Mouse (Mus musculus) lung, postnatal 0 days (tissue): ENCODE measurements around the gene Stk4. TPM values are rescaled to one million over a fixed set of nuclear protein-coding genes. Genes with fewer than 3 reads are reported as not detected.
A peak's percentile ranks its signal among the peaks of the same experiment; 100 is the strongest.

Source experiments
- ATAC-seq: fragments of 200-750 bp; cut with Nextera tagmentation; 2 replicates; pipeline ENCODE4 v1.8.0; 2017; ENCODE audit warnings: moderate library complexity
- DNase-seq: peaks from one replicate; pipeline ENCODE4 v3.0.0-alpha.2; 2016; ENCODE audit warnings: low spot score
- H3K27ac ChIP-seq: fragments of 300-500 bp; sonication (generic); 2 replicates; pipeline ENCODE4 v1.5.1; 2014; ENCODE audit warnings: antibody characterized with exemption, mild to moderate bottlenecking, low read length, mixed read lengths
- H3K27me3 ChIP-seq: fragments of 300-500 bp; sonication (generic); replicated peaks from 2 replicates; pipeline ENCODE4 v1.6.1; 2014; ENCODE audit warnings: low read length, mixed read lengths; ENCODE audit not compliant: insufficient read depth
- H3K36me3 ChIP-seq: fragments of 300-500 bp; sonication (generic); 2 replicates; pipeline ENCODE4 v1.6.1; 2014; ENCODE audit warnings: low read length, mixed read lengths; ENCODE audit not compliant: insufficient read depth
- H3K4me1 ChIP-seq: fragments of 300-500 bp; sonication (generic); 2 replicates; pipeline ENCODE4 v1.6.1; 2014; ENCODE audit warnings: antibody characterized with exemption, low read depth, low read length, mixed read lengths; ENCODE audit not compliant: insufficient read depth
- H3K4me2 ChIP-seq: fragments of 300-500 bp; sonication (generic); replicated peaks from 2 replicates; pipeline ENCODE4 v1.6.1; 2014; ENCODE audit warnings: low read depth, mild to moderate bottlenecking, low read length, moderate library complexity, mixed read lengths
- H3K4me3 ChIP-seq: fragments of 300-500 bp; sonication (generic); 2 replicates; pipeline ENCODE4 v1.5.1; 2014; ENCODE audit warnings: low read depth, low read length
- H3K9ac ChIP-seq: fragments of 300-500 bp; sonication (generic); replicated peaks from 2 replicates; pipeline ENCODE4 v1.6.1; 2014; ENCODE audit warnings: low read depth, mild to moderate bottlenecking
- H3K9me3 ChIP-seq: fragments of 300-500 bp; sonication (generic); 2 replicates; pipeline ENCODE4 v1.6.1; 2016; ENCODE audit warnings: low read length, mixed read lengths
- CTCF ChIP-seq: IDR thresholded peaks from 2 replicates; pipeline ENCODE4 v1.5.1; 2016; ENCODE audit warnings: antibody characterized with exemption, mild to moderate bottlenecking
- EP300 ChIP-seq: IDR thresholded peaks from 2 replicates; pipeline ENCODE4 v1.6.1; 2016; ENCODE audit warnings: antibody characterized with exemption, mild to moderate bottlenecking, control low read depth
- WGBS: fragments of 180-500 bp; shearing (Covaris S2); extraction: QIAGEN DNeasy Blood & Tissue Kit; methylation state at CpG from one replicate; pipeline ENCODE4 v1.1.7; 2014; 5-methylcytosine and 5-hydroxymethylcytosine counted together
- polyA plus RNA-seq: library from polyadenylated mRNA; unstranded; fragments of >200 nt; fragmentation: Nextera tagmentation; extraction: Ambion mirVana; gene quantifications from 2 replicates; pipeline ENCODE4 v1.2.1, GENCODE M21; 2015

The Stk4 gene
- polyA plus RNA-seq, 1 experiment from 2014 or later, result 27.0 TPM

DNA sequence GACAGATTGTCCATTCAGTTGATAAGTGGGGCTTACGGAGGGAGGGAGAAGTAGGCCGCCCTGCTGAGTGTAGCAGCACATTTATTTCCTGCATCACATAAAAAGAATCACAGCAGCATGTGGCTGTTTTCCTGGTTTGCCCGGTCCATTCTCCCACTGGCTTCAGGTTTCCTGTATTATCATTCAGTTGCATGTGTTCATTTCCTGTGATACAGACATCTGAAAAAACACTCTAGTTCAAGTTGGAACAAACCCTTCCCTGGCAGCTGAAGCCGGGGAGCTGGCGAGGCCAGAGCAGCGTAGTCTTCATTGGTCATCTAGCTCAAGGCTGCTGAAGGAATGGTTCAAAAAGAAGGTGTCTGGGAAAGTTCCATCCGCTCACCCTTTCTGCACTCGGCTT, 41.4 kb downstream of the Stk4 start:
- no peak for DNase-seq
- H3K4me2 ChIP-seq, result no peak overlapping the region

DNA sequence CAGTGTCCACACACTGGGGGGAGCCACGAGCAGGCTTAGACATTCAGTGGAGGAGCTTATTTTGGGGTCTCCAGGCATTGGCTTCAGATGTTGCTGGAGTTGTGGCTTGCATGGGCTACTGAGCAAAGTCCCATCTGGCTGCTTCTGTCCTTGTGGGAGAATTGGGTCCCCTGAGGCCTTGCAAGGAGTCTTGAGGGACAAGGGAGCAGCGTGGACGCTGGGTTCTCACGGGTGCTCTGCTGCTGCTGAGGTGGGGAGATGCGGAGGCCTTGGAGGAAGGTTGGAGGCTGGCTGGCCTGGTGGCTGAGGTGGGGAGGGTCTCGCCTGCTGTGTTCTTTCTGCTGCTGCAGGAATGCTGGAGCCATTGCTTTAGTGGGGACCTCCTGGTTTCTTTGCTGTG, 43.9 kb downstream of the Stk4 start:
- Histone ChIP-seq H3K36me3 (peaks cover 8% of the 10 kb centered on the region; the same call in 1 of the 2 replicates), H3K4me2 (no peak overlapping the region), H3K9me3 (no peaks in the 10 kb centered on the region), H3K4me1 (no peaks in the 10 kb centered on the region), H3K9ac (no peak overlapping the region), H3K27me3 (no peaks in the 10 kb centered on the region), H3K4me3 (no peak overlapping the region), H3K27ac (no peak overlapping the region)
- no peak for ATAC-seq
- TF ChIP-seq CTCF, result no peak
- TF ChIP-seq EP300, result no peak
- WGBS, result 93% methylated on average over 6 of the region's 6 CpGs
- DNase-seq, result no peak

More for the DNA sequence above, 41.4 kb downstream of the Stk4 start:
- TF ChIP-seq CTCF (no peak), EP300 (no peak)
- H3K4me3 ChIP-seq, result no peak overlapping the region
- no peaks in the 10 kb centered on the region for H3K4me1 ChIP-seq
- H3K27me3 ChIP-seq, result no peaks in the 10 kb centered on the region
- H3K9me3 ChIP-seq, result no peaks in the 10 kb centered on the region
- H3K27ac ChIP-seq, result no peak overlapping the region
- WGBS, result 75% methylated on average over 8 of the region's 8 CpGs
- no peak overlapping the region for H3K9ac ChIP-seq
- ATAC-seq, result no peak
- H3K36me3 ChIP-seq, result peaks cover 15% of the 10 kb centered on the region; the same call in 1 of the 2 replicates

- Histone ChIP-seq H3K27ac (no peak overlapping the region), H3K9ac (no peak overlapping the region), H3K4me1 (no peaks in the 10 kb centered on the region), H3K4me2 (no peak overlapping the region), H3K27me3 (no peaks in the 10 kb centered on the region), H3K4me3 (no peak overlapping the region), H3K9me3 (no peaks in the 10 kb centered on the region), H3K36me3 (peaks cover 14% of the 10 kb centered on the region; the same call in 1 of the 2 replicates)
- DNase-seq, result no peak
- no peak for ATAC-seq
- 86% methylated on average over 10 of the region's 10 CpGs for WGBS
- TF ChIP-seq CTCF (no peak), EP300 (no peak)
These were observed 45.4 kb downstream of the Stk4 start for GRCm38 (mm10) chr2:164115531-164115930.

GRCm38 (mm10) chr2:164119503-164119902, 49.4 kb downstream of the Stk4 start:
- TF ChIP-seq CTCF, result no peak
- TF ChIP-seq EP300, result no peak
- peaks cover 12% of the 10 kb centered on the region; the same call in 1 of the 2 replicates for H3K36me3 ChIP-seq
- WGBS, result 91% methylated on average over 6 of the region's 6 CpGs

GRCm38 (mm10) chr2:164123169-164123766, 53.1 kb downstream of the Stk4 start:
- no peaks in the 10 kb centered on the region for H3K4me1 ChIP-seq
- no peak overlapping the region for H3K9ac ChIP-seq
- H3K27me3 ChIP-seq, result no peaks in the 10 kb centered on the region
- TF ChIP-seq EP300, result no peak
- peak; percentile 15; the same call in 1 of the 2 replicates for TF ChIP-seq CTCF
- 79% methylated on average over 5 of the region's 5 CpGs for WGBS
- no peaks in the 10 kb centered on the region for H3K9me3 ChIP-seq
- no peak for ATAC-seq
- H3K4me2 ChIP-seq, result no peak overlapping the region
- no peak for DNase-seq
- H3K27ac ChIP-seq, result no peak overlapping the region
- H3K4me3 ChIP-seq, result no peak overlapping the region
- peaks cover 9% of the 10 kb centered on the region; the same call in 1 of the 2 replicates for H3K36me3 ChIP-seq

More at GRCm38 (mm10) chr2:164119503-164119902, 49.4 kb downstream of the Stk4 start:
- H3K4me2 ChIP-seq, result no peak overlapping the region
- no peaks in the 10 kb centered on the region for H3K27me3 ChIP-seq
- DNase-seq (no peak), ATAC-seq (no peak)
- H3K4me1 ChIP-seq, result no peaks in the 10 kb centered on the region
- no peak overlapping the region for H3K27ac ChIP-seq
- no peak overlapping the region for H3K4me3 ChIP-seq
- H3K9me3 ChIP-seq, result no peaks in the 10 kb centered on the region
- H3K9ac ChIP-seq, result no peak overlapping the region

GRCm38 (mm10) chr2:164126533-164126955, 56.4 kb downstream of the Stk4 start:
- DNase-seq, result peak; percentile 55
- Histone ChIP-seq H3K9ac (no peak overlapping the region), H3K4me3 (no peak overlapping the region), H3K27ac (no peak overlapping the region), H3K27me3 (no peaks in the 10 kb centered on the region), H3K36me3 (no peaks in the 10 kb centered on the region), H3K9me3 (no peaks in the 10 kb centered on the region), H3K4me2 (no peak overlapping the region), H3K4me1 (no peaks in the 10 kb centered on the region)
- peak; percentile 17 for ATAC-seq
- TF ChIP-seq EP300 (no peak), CTCF (peak; percentile 70)
- WGBS, result 70% methylated on average over 13 of the region's 13 CpGs
